Mouse (Mus musculus): Measurements from ENCODE around the gene Spo11. TPM values are rescaled to one million over a fixed set of nuclear protein-coding genes. Genes with fewer than 3 reads are reported as not detected.

Spo11 gene
- total RNA-seq, 2 experiments from 2014 or later: not detected

DNA sequence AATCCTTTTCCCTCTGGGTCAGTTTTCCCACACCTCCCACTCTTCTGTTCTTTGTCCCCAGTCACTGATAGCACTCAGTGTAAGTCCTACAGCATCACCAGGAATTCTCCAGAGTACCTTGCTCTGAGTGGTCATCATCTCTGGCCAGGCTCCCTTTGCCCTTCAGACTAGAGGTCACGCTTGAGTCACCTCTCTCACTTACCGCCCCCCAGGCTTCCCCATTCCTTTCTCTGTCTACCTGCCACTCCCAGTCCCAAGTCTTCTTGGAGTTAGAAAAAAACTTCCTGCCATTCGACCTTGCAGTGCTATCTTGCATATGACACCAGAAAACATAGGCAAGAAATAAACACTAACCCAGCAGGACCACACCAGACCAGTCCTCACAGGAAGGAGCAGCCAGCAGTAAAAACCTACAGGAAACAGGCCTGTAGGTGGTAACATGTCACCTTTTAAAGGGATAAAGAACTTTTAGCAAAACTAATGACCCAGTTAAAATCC lies 32.8 kb downstream of the Spo11 start:
- no peak for DNase-seq

GRCm38 (mm10) chr2:173011440-173011839 lies 33.9 kb downstream of the Spo11 start:
- no peak for DNase-seq

- no peak for DNase-seq
These were observed 37.3 kb downstream of the Spo11 start for GRCm38 (mm10) chr2:173014741-173015287.

DNA sequence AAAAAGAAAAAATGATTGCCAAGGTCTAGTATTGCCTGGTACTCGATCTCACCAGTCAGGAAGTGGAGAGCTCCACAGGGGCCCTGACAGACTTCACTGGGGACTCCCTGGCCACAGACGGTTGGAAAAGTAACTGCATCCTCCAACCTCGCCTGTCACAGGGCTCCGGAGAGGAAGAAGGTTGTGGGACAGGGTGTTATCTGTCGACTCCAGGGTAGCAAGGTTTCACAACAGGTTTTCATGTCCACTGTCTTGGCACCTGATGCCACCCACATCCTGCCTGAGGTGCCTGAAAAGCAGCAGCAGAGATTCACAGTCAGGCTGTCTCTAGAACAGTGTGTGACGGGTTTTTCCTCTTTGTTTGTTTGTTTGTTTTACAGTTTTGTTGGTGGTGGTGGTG lies 40.4 kb downstream of the Spo11 start:
- no peak for DNase-seq

DNA sequence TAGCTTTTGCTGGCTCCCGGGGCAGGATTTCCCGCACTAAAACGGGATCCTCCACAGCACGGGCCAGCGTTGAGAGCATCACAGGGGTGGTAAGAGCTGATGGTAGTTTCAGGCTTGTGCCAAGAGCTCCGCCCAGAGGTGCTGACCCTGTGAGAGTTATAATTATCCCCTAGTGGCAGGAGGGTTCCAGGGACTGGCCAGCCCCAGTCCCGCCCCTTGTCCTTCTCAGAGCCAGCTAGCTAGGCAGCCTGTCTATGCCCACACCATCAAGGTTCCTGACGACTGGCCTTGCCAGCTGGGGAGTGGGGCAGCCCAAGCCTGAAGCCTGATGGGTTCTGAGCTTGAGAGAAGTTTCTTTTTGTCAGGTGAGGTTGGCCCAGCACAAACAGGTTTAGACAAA lies 41.1 kb downstream of the Spo11 start:
- DNase-seq: no peak

DNA sequence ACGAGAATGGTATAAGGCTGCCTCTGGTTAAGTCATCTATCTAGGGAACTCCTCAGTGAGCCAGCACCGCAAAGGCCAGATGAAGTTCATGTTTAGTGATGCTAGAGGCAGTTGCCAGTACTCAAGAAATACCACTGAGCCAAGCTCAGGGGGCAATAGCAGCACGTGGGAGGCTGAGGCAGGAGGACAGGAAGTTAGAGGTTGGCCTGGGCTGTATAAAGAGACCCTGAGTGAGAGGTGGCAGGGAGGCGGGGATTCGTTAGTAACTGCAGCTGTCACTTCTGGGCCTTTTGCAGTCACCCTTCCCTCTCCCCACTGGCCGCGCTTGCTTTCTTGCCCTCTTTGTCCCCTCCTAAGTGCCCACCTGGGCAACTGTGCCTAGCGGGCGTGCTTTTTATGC lies 41.8 kb downstream of the Spo11 start:
- no peak for DNase-seq

GRCm38 (mm10) chr2:173019790-173020189 lies 42.3 kb downstream of the Spo11 start:
- DNase-seq: peak; percentile 80 to 82

DNA sequence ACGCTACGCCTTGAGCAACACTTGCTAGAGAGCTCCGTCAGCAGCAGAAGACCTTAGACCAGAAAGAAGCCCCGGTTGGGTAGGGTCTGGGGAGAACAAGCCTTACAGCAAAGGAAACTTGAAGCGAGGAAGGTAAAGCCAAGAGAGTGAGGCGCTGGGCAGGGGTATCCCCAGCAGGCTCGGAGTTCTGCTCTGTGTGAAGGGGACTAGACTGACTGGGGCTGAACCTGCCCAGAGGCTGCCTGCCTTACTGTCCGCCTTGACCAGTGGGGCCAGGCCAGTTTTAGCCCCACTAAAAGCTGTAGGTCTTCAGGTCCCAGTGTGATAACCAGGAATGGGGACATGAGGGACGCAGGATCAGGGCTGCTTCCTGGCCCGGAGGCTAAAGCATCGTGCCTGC lies 42.9 kb downstream of the Spo11 start, which contains the start of gene Rbm38:
Rbm38 (plus strand) TSS at position 69 of the 400 bp plus-strand sequence.
- DNase-seq: no peak

DNA sequence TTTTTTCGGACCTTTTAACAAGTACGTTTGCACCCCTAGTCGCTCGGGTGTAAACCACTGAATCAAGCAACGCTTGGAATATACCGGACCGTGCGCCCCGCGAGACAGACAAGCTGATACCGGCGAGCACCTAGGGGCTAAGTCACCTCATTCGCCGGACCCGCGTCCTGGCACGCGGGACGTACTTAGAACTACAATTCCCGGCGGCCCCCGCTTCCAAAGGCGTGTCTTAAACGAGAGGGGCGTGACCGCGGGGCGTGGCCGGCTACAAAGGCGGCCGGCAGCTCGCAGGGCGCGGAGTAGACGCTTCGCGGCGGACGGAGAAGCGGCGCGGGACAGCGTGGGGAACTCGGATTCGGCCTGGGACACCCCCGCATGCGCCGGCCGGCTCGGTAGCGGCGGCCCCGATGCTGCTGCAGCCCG lies 44.1 kb downstream of the Spo11 start:
- peak; percentile 89 for DNase-seq

DNA sequence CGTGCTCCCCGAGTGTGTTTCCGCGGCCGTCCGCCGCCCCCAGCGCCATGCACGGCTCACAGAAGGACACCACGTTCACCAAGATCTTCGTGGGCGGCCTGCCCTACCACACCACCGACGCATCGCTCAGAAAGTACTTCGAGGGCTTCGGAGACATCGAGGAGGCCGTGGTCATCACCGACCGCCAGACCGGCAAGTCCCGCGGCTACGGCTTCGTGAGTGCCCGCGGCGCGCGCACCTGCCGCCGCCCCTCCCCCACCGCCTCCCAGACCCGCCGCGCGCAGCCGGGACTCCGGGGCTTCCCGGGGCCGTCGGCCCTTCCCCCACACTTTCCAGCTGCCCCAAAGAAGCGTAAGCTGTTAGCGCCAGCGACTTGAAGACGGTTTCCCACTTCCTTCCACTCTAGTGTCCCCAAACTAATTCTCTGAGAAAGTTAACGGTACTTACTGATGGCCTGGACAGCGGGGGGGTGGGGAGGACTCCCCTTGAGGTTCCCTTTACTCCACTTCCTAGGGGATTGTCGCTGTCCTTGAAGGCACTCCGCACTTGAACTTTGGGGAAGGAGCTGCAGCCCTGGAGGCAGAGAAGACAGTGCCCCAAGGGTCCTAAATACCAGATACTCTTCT lies 44.7 kb downstream of the Spo11 start:
- no peak for DNase-seq

DNA sequence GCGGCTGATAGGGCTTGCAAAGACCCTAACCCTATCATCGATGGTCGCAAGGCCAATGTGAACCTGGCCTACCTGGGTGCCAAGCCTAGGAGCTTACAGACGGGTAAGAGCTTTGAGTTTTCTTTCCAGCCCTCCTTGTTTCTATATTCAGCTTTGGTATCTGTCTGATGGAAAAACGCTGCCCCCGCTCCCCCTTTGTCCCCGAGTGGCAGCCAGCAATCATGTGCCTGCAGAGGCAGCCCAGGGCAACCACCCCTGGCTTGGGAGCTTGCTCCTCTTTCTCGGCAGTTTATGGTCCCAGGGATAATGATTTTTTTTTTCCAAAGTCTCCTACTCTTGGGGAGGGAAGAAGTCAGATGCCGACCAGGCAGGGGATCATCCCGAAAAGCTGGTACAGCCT lies 45.3 kb downstream of the Spo11 start:
- no peak for DNase-seq

GRCm38 (mm10) chr2:173023371-173023851 lies 45.9 kb downstream of the Spo11 start:
- no peak for DNase-seq

DNA sequence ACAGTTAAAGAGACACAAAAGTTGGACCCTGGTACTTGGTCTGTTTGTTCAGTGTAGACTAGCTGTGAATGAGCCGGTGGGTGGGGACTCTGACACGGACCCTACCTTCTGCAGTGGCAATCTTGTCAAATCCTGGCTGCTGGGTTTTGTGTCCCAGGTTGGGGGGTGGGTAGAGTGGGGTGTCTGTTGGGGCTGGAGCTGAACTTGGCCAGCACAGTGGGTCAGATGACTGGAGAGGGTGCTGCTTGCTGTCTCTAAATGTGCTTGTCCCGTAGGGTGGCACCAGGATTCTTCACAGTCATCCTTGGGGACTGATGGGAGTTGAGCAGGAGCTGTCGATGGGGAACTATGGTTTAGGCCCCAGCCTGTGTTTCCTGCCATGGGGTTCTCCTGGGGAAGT lies 46.5 kb downstream of the Spo11 start:
- no peak for DNase-seq

DNA sequence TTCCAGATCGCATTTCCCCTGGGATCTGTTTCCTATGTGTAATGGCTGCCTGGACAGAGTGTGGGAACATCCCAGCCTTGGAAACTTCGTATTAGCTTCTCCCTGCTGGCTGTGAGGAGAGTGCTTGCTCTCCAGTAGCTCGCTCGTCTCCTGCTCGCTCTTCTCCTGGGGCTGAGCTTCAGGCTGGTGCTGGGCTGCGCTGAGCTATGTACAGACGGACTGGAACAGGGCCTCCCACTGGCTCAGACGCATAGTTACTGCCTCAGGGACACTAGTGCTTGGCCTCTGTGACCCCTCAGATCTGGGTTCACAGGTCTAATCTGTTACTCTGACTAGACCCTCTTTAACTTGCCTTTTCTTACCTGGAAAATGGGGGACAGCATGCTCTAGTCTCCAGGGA lies 46.9 kb downstream of the Spo11 start:
- DNase-seq: no peak

- no peak for DNase-seq
These were observed 47.4 kb downstream of the Spo11 start for GRCm38 (mm10) chr2:173024938-173025337.

DNA sequence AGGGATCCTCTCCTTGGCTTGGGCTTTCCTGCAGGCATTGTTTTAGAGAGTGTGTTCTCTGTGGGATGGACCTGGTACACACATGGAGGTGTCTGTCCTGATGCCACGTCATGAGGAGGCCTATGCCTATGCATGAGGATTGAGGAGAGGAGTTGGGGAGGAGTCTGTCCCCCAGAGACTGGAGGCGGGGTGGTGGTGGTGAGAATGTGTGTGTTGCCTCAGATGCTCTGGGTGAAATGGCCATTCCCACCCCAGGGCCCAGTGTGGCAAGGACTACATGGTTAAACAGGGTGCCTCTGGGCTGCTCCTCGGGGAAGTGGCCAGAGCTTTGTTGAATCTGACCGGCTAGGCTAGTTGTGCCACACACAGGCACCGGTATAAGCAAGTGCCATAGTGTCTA lies 48.8 kb downstream of the Spo11 start:
- DNase-seq: no peak

DNA sequence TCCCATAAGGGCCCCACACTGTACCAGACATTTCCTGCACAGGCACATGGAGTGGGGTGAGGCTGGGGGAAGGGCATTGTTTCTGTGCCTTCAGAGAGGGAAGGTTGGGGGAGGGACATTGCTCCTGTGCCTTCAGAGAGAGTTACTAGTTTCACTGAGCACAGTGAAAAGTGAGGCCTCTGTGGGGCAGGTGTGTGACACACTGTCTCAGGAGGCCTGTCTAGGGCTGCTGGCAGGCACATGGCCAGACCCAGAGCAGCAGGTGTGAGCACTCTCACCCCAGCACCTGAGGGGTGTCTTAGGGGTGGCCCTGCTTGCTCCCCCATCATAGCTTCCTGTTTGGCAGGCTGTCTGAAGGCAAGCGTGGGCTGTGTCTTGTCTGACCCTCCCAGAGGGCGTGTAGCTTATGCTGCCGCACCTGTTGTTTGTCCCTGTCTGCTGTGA lies 49.2 kb downstream of the Spo11 start:
- DNase-seq: no peak

DNA sequence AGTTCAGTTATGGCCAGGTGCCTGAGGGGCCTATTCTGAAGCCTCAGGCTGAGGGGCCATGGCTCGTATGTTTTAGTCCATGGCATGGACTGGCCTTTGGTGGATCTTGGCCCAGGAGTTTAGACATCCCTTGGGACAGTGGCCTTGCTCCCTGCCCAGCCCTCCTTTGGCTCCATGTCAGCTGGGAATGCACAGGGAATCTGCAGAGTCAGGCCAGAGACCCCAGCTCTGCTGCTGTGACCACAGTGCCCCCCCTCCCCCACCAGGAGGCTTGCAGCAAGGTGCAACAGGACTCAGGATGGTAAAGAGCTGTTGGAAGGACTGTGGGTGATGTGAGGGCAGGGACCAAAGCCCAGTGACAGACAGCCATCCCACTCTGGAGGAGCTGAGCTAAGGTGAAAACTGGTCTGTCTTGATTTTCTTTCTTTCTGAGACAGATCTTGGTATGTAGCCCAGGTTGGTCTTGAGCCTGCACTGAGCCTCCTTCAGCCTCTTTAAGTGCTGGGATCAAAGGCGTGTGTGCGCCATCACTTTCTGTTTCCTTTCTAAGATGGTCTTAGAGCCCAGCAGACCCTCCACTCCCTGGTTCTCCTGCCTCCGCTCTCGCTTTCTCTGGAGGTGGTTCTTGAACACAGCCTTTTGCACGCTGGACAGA lies 49.8 kb downstream of the Spo11 start:
- DNase-seq: no peak

DNA sequence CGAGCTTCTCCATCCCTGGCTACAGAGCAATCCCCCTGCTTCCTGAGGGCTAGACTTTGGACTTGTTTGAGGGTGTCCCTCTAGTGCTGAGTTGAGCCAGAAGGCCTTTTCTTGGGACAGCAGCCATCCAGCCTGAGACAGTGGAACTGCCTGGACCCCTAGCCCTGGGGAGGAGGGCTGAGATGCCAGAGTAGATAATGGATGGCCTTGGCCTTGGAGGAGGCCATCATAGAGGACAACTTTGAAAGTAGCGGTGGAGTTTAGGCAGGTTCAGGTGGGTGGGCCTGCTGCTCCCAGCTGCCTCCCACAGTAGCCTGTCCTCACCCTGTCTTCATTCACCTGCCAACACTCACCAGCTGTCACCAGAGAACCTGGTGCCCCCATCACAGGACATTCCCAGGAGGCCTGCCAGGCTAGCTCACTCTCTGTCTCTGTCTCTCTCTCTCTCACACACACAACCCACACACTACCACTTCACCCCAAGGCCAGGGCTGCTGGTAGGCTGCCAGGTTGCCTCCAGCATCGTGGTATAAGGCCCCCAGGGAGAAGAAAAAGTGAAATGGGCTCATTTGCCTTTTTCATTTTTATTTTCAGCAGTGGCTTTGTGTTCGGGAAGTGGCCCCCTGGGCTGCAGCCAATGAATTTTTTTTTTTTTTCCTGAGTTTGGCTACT lies 50.5 kb downstream of the Spo11 start:
- DNase-seq: no peak

GRCm38 (mm10) chr2:173028508-173029031 lies 51.1 kb downstream of the Spo11 start:
- no peak for DNase-seq

- no peak for DNase-seq
These were observed 53.3 kb downstream of the Spo11 start for GRCm38 (mm10) chr2:173030591-173031338.

GRCm38 (mm10) chr2:173033531-173033930 lies 56.0 kb downstream of the Spo11 start:
- no peak for DNase-seq

All from layer of hippocampus, postnatal 36 days (tissue).